Mouse (Mus musculus): ENCODE data around the gene Sp110.
A peak's percentile ranks its signal among the peaks of the same experiment; 100 is the strongest.
"Not testable (repeated sequence)": the region's sequence is repeated elsewhere in the genome, so short reads cannot be mapped to it uniquely, and the experiment has no call there.

Sp110 gene

DNA sequence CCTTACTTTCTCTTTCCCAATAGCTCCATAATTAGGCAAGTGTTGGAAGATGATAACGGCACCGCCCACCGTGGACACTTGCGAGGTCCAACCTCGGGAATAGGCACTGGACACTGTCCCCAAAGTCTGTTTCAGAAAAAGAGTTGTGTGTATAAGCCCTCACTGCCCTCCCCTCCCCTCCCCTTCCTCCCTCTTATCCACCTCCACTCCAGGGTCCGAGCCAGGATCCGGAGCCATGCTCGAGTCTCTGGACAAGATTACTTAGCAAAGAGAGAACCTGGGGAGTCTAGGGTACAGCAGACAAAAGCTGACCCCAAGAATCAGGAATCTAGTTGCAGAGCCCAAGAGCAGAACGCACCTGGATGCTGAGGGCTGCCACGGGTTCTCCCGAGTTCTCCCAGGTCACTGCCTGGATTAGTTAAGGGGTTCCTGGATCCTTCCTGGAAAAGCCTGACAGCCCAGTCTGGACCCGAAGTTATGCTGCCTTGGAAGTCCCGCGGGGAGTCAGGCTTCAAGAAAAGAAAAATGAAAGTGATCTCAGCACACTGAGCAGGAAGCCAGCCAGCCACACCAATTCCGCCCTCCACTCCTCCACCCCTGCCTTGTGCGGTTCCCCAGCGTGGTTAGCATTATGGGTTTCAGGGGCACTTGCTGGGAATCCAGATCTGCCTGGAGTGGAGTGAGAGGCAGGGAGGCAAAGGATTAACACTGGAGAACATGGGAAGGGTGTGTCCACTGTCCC is at the start of gene Sp110:
Sp110 (minus strand) TSS at position 547 of the 742 bp plus-strand sequence.
- DNase-seq: not testable (repeated sequence)

DNA sequence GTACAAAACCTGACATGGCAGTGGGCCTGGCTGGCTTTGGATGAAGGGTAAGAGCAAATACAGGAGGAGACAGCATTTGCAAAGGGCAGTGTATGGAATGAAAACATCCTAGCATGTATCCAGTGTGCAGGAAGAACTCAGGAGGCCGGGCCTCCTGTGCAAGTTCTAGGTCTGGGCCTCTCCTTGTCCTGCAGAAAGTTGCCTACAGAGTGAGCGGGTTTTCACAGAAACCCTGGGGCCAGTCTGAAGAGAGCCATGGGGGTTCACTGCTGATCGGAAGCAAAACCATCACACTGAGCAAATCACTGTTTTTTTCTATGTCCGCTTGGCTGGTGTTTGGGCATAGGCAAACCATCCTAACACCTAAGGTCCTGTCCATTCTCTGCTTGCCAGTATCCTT is 39.5 kb upstream of the Sp110 start:
- not testable (repeated sequence) for DNase-seq

GRCm38 (mm10) chr1:85636936-85637335 is 38.3 kb upstream of the Sp110 start:
- not testable (repeated sequence) for DNase-seq

- not testable (repeated sequence) for DNase-seq
These were observed 20.1 kb upstream of the Sp110 start for GRCm38 (mm10) chr1:85618689-85619088.

DNA sequence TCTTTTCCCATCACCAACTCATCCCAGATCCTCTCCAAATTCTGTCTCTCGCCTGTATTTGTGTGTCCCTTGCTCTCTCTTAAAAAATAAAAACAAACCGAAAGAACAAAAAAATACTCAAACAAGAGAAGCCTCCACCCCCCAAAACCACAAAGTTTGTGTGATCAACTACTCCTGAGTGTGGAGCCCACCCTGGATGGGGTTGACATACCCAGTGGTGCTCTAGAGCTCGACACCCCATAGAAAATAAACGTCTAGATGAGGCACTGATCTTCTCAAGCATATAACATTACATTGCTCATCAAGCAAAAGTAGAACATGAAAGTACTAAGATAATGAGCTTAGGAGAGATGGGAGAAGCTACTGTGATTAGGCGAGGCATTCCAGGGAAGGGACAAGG is 18.5 kb upstream of the Sp110 start:
- not testable (repeated sequence) for DNase-seq

DNA sequence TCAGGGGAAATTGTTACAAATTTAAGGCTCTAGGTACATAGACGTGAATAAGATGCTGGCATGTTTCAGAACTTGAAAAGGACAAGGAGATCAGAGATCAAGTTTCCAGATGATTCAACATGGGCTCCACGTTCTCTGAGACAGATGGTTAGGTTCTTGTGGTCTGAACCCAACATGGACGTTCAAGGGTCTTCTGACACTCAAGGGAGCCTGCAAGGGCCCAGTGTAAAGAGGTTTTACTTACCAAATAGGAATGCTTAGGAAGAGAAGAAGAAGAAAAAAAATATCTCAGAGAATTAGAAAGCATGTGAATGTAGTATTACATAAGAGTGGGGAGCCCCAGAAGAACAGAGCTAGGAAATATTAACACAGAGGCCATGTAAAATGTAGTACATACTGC is 17.2 kb upstream of the Sp110 start:
- not testable (repeated sequence) for DNase-seq

DNA sequence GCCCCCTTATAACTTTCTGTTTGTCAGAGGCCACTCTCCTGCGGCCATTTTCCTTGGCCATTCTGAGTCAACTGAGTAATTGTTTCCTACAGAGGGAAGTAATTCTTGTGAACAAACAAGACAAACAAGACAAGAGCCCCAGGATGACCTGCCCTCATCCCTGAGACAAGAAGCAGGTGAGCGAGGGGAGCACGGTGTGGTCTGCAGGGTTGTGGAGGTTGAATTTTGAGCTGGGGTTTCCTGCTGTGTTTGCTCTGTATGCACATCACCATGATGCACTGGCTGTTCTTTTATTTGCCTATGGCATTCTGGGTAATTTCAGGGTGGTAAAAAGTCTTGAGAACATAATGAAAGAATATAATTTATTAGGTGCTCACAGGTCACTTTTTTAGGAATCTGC is 16.5 kb upstream of the Sp110 start:
- not testable (repeated sequence) for DNase-seq

DNA sequence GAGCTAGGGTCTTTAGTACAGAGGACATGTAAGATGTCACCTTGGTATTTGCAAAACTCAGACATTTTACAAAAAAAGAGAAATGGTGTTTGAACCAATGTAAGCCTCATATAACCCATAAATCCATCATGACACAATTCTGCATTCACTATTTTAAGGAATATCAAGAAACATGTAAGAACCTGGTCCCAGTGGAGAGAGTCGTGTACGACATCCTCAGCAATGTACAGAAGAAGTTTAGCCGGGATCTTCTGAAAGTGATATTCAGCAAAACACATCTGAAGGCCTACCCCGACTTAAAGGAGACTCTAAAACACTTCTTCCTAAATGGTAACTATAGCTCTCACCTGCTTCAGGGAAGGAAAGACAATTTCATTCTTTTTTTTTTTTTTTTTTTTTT is 12.0 kb upstream of the Sp110 start:
- not testable (repeated sequence) for DNase-seq

DNA sequence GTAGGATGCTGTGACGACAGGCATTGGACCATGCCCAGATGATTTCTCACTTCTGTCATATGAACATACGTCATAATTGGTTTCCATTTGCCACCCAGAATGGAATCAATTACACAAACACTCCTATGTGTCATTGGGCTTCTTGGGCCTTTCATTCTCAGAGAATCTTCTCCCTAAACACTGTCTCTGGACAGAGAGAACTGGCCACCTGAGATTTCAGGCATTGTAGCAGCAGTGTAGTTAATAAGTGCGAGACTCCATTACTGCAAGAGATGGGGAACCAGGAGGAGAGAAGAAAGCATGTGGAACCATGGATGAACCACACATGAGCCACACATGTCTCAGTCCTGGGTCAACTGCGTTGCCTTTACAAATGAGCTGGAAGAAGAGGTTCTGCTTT is 9.7 kb upstream of the Sp110 start:
- not testable (repeated sequence) for DNase-seq

GRCm38 (mm10) chr1:85604341-85604740 is 5.7 kb upstream of the Sp110 start:
- DNase-seq: not testable (repeated sequence)

GRCm38 (mm10) chr1:85600794-85601193 is 2.2 kb upstream of the Sp110 start:
- not testable (repeated sequence) for DNase-seq

- DNase-seq: not testable (repeated sequence)
These were observed 1.5 kb upstream of the Sp110 start, which contains the start of gene Sp140 for GRCm38 (mm10) chr1:85600078-85600477. TSS of gene Sp140 (plus strand) at chr1:85600378.

GRCm38 (mm10) chr1:85592526-85592925 is 6.1 kb downstream of the Sp110 start:
- DNase-seq: not testable (repeated sequence)

- DNase-seq: not testable (repeated sequence)
These were observed 9.9 kb downstream of the Sp110 start for GRCm38 (mm10) chr1:85588697-85589096.

GRCm38 (mm10) chr1:85581518-85581917 is 17.1 kb downstream of the Sp110 start:
- DNase-seq: not testable (repeated sequence)

DNA sequence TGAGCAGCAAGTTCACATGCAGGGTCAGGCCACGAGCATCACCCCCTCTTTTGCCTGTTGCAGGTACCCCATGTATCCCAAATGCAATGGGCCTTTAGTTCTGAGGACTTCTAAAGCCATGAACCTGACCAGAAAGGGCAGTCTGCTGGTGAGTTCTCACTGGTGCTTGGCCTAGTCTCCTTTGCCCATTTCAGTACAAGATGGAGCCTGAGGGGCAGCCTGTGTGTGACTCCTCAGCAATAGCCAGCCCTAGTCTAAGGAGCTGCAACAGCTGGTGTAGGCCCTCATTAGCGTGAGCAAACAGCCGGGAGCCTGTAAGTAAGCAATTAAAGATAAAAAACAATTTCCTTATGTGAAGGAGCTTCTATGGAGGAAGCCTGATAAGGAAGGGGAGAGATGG is 18.0 kb downstream of the Sp110 start:
- not testable (repeated sequence) for DNase-seq

GRCm38 (mm10) chr1:85580148-85580534 is 18.5 kb downstream of the Sp110 start:
- DNase-seq: not testable (repeated sequence)

GRCm38 (mm10) chr1:85579199-85580147 is 19.1 kb downstream of the Sp110 start:
- DNase-seq: not testable (repeated sequence)

DNA sequence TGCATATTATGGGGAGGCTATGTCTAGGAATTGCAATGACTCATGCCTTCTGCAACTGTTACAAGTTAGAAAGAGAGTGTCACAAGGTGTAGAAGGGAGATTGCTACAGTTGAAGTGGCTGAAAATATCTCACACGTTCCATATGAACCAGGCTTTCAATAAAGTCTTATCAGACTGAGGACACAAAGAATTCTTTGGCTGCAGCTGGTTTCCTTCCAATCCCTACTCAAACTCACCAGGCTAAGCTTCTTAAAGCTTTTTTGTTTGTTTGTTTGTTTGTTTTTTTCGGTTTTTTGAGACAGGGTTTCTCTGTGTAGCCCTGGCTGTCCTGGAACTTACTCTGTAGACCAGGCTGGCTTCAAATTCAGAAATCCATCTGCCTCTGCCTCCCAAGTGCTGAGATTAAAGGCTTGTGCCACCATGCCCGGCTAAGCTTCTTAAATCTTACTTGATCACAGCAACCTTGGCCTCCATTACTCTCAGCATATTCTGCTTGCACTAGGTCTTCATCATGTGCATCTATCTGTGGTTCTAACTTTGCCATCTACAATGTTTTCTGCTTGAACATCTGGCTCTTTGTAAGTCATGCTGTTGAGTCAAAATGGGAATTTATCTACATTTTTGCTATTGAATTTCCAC is 20.1 kb downstream of the Sp110 start:
- DNase-seq: not testable (repeated sequence)

DNA sequence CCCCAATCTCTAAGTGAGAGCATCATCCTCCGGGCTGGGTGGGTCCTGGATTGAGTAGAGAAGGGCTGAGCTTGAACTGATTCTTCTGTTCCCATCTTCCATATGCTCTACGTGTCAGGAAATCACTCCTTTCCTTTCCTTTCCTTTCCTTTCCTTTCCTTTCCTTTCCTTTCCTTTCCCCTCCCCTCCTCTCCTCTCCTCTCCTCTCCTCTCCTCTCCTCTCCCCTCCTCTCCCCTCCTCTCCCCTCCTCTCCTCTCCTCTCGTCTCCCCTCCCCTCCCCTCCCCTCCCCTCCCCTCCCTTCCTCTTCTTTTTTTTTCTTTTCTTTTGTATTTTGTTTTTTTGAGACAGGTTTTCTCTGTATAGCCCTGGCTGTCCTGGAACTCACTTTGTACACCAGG is 23.2 kb downstream of the Sp110 start, which contains the start of gene G530012D18Rik:
G530012D18Rik (plus strand) TSS at position 301 of the 400 bp plus-strand sequence.
- DNase-seq: not testable (repeated sequence)

DNA sequence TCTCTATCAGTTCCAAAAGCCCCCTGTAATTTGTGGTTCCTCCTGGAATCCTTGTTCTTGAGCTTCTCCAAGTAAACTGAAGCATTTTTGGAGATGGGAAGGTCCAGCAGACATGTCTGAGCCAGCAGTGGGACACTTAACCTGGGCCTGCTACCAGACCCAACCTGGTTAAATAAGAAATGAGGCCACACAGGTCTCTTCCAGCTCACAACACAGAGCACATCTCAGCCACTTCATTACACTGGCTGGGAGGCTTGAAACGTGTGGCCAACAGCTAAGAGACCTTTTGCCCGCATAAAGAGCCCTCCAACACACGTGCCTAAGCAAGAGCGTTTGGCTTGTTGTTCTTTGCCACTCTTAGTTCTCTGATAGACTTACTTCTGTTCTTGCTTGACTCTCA is 25.1 kb downstream of the Sp110 start:
- DNase-seq: not testable (repeated sequence)

DNA sequence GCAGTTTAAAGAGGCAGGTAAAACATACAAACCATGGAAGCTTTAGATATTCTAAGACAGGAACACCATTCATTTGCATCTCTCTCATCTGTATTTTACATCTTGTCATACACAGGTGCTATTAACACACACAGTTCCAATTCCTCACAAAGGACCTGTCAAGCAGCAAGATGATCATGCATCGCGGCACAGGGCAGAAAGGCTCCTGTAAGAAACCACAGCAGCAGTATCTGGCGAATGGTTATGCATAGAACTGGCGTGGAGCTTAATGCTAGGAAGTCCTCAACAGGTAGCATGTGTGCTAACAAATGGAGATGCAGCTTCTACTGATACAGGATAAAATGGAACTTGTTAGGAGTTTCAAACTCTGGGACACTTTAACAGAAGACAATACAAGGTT is 43.4 kb downstream of the Sp110 start:
- DNase-seq: peak in 1 of 2 experiments; percentile 11

DNA sequence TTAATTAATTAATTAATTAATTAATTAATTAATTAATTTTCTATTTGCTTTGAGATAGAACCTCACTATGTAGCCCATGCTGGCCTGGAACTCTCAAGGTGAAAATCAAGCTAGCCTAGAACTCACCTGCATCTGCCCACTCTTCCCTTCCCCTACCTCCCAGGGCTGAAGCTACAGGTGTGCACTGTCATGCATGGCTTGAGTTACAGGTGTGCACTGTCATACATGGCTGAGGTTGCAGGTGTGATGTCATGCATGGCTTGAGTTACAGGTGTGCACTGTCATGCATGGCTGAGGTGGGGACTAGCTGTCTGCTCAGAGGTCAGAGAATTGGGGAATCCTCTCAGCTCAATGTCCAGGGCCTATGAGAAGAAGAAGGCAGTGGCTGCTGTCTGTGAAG is 52.2 kb downstream of the Sp110 start:
- not testable (repeated sequence) for DNase-seq
